Mouse (Mus musculus) MEL (cell line): ENCODE data around the gene Mfap1a. TPM values are rescaled to one million over a fixed set of nuclear protein-coding genes. Genes with fewer than 3 reads are reported as not detected.

Source experiments
- DNase-seq: peaks from one replicate; pipeline ENCODE4 v3.0.0; 2011; ENCODE audit warnings: low read depth, low spot score
- H3K27ac ChIP-seq: 2 replicates; pipeline ENCODE4 v1.5.1; 2012; ENCODE audit warnings: low read depth, mild to moderate bottlenecking, control low read depth, low read length, moderate library complexity; ENCODE audit not compliant: control insufficient read depth
- H3K27me3 ChIP-seq, 2 experiments: fragments of 150-350 bp in 1 of 2; sonication (generic) in 1 of 2; 2 replicates each; pipeline ENCODE4 v1.6.1; 2012; ENCODE audit warnings: low read length in 2 of 2, mild to moderate bottlenecking in 2 of 2, improper control_type of control experiment in 1 of 2, moderate library complexity in 1 of 2; ENCODE audit not compliant: insufficient read depth in 2 of 2, control insufficient read depth in 1 of 2
- H3K36me3 ChIP-seq, 2 experiments: 2 replicates each; pipeline ENCODE4 v1.6.1; 2012 to 2014; ENCODE audit warnings: low read length in 2 of 2, improper control_type of control experiment in 1 of 2, inconsistent platforms in 1 of 2, mild to moderate bottlenecking in 1 of 2; ENCODE audit not compliant: insufficient read depth in 2 of 2, control insufficient read depth in 1 of 2
- H3K4me1 ChIP-seq, 2 experiments: fragments of 150-350 bp in 1 of 2; sonication (generic) in 1 of 2; 2 replicates each; pipeline ENCODE4 v1.6.1; 2012; ENCODE audit warnings: low read length in 2 of 2, improper control_type of control experiment in 1 of 2, mild to moderate bottlenecking in 1 of 2; ENCODE audit not compliant: insufficient read depth in 2 of 2, control insufficient read depth in 1 of 2
- H3K4me3 ChIP-seq, 2 experiments: fragments of 150-350 bp in 1 of 2; sonication (generic) in 1 of 2; 2 replicates each; pipeline ENCODE4 v1.5.1; 2012; ENCODE audit warnings: low read depth in 2 of 2, low read length in 2 of 2, mild to moderate bottlenecking in 2 of 2, moderate library complexity in 2 of 2, control low read depth in 1 of 2, improper control_type of control experiment in 1 of 2; ENCODE audit not compliant: control insufficient read depth in 1 of 2, insufficient read depth in 1 of 2
- H3K79me2 ChIP-seq: 2 replicates; pipeline ENCODE4 v1.6.1; 2012; ENCODE audit warnings: mild to moderate bottlenecking, low read length, moderate library complexity; ENCODE audit not compliant: control insufficient read depth, poor library complexity, insufficient read depth
- H3K9ac ChIP-seq: 2 replicates; pipeline ENCODE4 v1.6.1; 2012; ENCODE audit warnings: low read depth, mild to moderate bottlenecking, control low read depth, low read length, moderate library complexity; ENCODE audit not compliant: control insufficient read depth, poor library complexity, severe bottlenecking
- H3K9me3 ChIP-seq: fragments of 150-350 bp; sonication (generic); replicated peaks from 2 replicates; pipeline ENCODE4 v1.6.1; 2012; ENCODE audit warnings: mild to moderate bottlenecking, low read length, improper control_type of control experiment, moderate library complexity; ENCODE audit not compliant: insufficient read depth
- BHLHE40 ChIP-seq: IDR thresholded peaks from 2 replicates; pipeline ENCODE4 v1.6.1; 2012; ENCODE audit warnings: low read depth, mild to moderate bottlenecking, inconsistent platforms, low read length, improper control_type of control experiment, borderline replicate concordance
- CHD1 ChIP-seq: IDR thresholded peaks from 2 replicates; pipeline ENCODE4 v1.6.1; 2012; ENCODE audit warnings: low read depth, mild to moderate bottlenecking, inconsistent platforms, low read length, improper control_type of control experiment
- CHD2 ChIP-seq: IDR thresholded peaks from 2 replicates; pipeline ENCODE4 v1.6.1; 2011; ENCODE audit warnings: low read length, improper control_type of control experiment
- CTCF ChIP-seq, 3 experiments: IDR thresholded peaks in 2 of 3; conservative IDR thresholded peaks in 1 of 3; 2 replicates each; pipeline ENCODE4 v1.5.1; 2011 to 2012; ENCODE audit warnings: low read length in 3 of 3, low read depth in 2 of 3, mild to moderate bottlenecking in 2 of 3, improper control_type of control experiment in 1 of 3, inconsistent platforms in 1 of 3, mixed read lengths in 1 of 3, moderate library complexity in 1 of 3; ENCODE audit not compliant: control insufficient read depth in 1 of 3, insufficient read depth in 1 of 3, poor library complexity in 1 of 3, severe bottlenecking in 1 of 3
- E2F4 ChIP-seq: IDR thresholded peaks from 2 replicates; pipeline ENCODE4 v1.6.1; 2011; ENCODE audit warnings: low read depth, low read length, improper control_type of control experiment, borderline replicate concordance
- ETS1 ChIP-seq: IDR thresholded peaks from 2 replicates; pipeline ENCODE4 v1.6.1; 2012; ENCODE audit warnings: low read depth, mild to moderate bottlenecking, inconsistent platforms, low read length, improper control_type of control experiment, moderate library complexity
- GABPA ChIP-seq: IDR thresholded peaks from 2 replicates; pipeline ENCODE4 v1.6.1; 2012; ENCODE audit warnings: low read depth, mild to moderate bottlenecking, inconsistent platforms, low read length, improper control_type of control experiment, moderate library complexity
- JUND ChIP-seq: IDR thresholded peaks from 2 replicates; pipeline ENCODE4 v1.6.1; 2011; ENCODE audit warnings: low read depth, mild to moderate bottlenecking, improper control_type of control experiment, low read length
- MAFK ChIP-seq: IDR thresholded peaks from 2 replicates; pipeline ENCODE4 v1.6.1; 2011; ENCODE audit warnings: low read depth, mild to moderate bottlenecking, low read length, improper control_type of control experiment, borderline replicate concordance
- MAX ChIP-seq: IDR thresholded peaks from 2 replicates; pipeline ENCODE4 v1.6.1; 2011; ENCODE audit warnings: low read length, improper control_type of control experiment
- MAZ ChIP-seq: IDR thresholded peaks from 2 replicates; pipeline ENCODE4 v1.6.1; 2012; ENCODE audit warnings: low read depth, mild to moderate bottlenecking, inconsistent platforms, low read length, improper control_type of control experiment
- MEF2A ChIP-seq: IDR thresholded peaks from 2 replicates; pipeline ENCODE4 v1.6.1; 2014; ENCODE audit warnings: low read depth, mild to moderate bottlenecking, inconsistent platforms, low read length, improper control_type of control experiment; ENCODE audit not compliant: poor library complexity, insufficient replicate concordance, severe bottlenecking; ENCODE audit errors: extremely low read depth
- MXI1 ChIP-seq: IDR thresholded peaks from 2 replicates; pipeline ENCODE4 v1.6.1; 2011; ENCODE audit warnings: mild to moderate bottlenecking, low read depth, low read length, improper control_type of control experiment
- MYB ChIP-seq: IDR thresholded peaks from 2 replicates; pipeline ENCODE4 v1.6.1; 2011; ENCODE audit warnings: mild to moderate bottlenecking, low read depth, low read length, improper control_type of control experiment
- NELFE ChIP-seq: IDR thresholded peaks from 2 replicates; pipeline ENCODE4 v1.6.1; 2011; ENCODE audit warnings: low read depth, low read length, improper control_type of control experiment
- NRF1 ChIP-seq: IDR thresholded peaks from 2 replicates; pipeline ENCODE4 v1.6.1; 2014; ENCODE audit warnings: low read depth, mild to moderate bottlenecking, inconsistent platforms, low read length, improper control_type of control experiment, moderate library complexity; ENCODE audit not compliant: poor library complexity, insufficient read depth, severe bottlenecking
- POLR2AphosphoS5 ChIP-seq: IDR thresholded peaks from 2 replicates; pipeline ENCODE4 v1.6.1; 2012; ENCODE audit warnings: low read depth, borderline replicate concordance, mild to moderate bottlenecking, inconsistent platforms, low read length, moderate library complexity, mixed read lengths
- RCOR1 ChIP-seq: IDR thresholded peaks from 2 replicates; pipeline ENCODE4 v1.6.1; 2012; ENCODE audit warnings: low read depth, mild to moderate bottlenecking, inconsistent platforms, low read length, improper control_type of control experiment
- SIN3A ChIP-seq: IDR thresholded peaks from 2 replicates; pipeline ENCODE4 v1.6.1; 2012; ENCODE audit warnings: low read length, improper control_type of control experiment, inconsistent platforms
- TAL1 ChIP-seq: IDR thresholded peaks from 2 replicates; pipeline ENCODE4 v1.6.1; 2012; ENCODE audit warnings: mild to moderate bottlenecking, inconsistent platforms, low read length, moderate library complexity, mixed read lengths
- TBP ChIP-seq: IDR thresholded peaks from 2 replicates; pipeline ENCODE4 v1.8.0; 2011; ENCODE audit warnings: low read depth, low read length, improper control_type of control experiment
- TCF12 ChIP-seq: IDR thresholded peaks from 2 replicates; pipeline ENCODE4 v1.6.1; 2014; ENCODE audit warnings: low read depth, mild to moderate bottlenecking, inconsistent platforms, low read length, improper control_type of control experiment, moderate library complexity
- UBTF ChIP-seq: IDR thresholded peaks from 2 replicates; pipeline ENCODE4 v1.6.1; 2012; ENCODE audit warnings: low read depth, mild to moderate bottlenecking, inconsistent platforms, low read length, improper control_type of control experiment, moderate library complexity, borderline replicate concordance; ENCODE audit not compliant: insufficient read depth
- USF1 ChIP-seq: IDR thresholded peaks from 2 replicates; pipeline ENCODE4 v1.6.1; 2014; ENCODE audit warnings: low read depth, mild to moderate bottlenecking, inconsistent platforms, low read length, improper control_type of control experiment, moderate library complexity
- USF2 ChIP-seq, 2 experiments: IDR thresholded peaks; 2 replicates each; pipeline ENCODE4 v1.6.1; 2011 to 2012; ENCODE audit warnings: improper control_type of control experiment in 2 of 2, low read length in 2 of 2, borderline replicate concordance in 1 of 2, inconsistent platforms in 1 of 2, low read depth in 1 of 2, mild to moderate bottlenecking in 1 of 2; ENCODE audit not compliant: insufficient read depth in 1 of 2
- ZKSCAN1 ChIP-seq: IDR thresholded peaks from 2 replicates; pipeline ENCODE4 v1.6.1; 2012; ENCODE audit warnings: low read depth, mild to moderate bottlenecking, inconsistent platforms, low read length, improper control_type of control experiment, moderate library complexity
- ZMIZ1 ChIP-seq: IDR thresholded peaks from 2 replicates; pipeline ENCODE4 v1.6.1; 2012; ENCODE audit warnings: low read depth, mild to moderate bottlenecking, inconsistent platforms, low read length, improper control_type of control experiment, moderate library complexity
- ZNF384 ChIP-seq: IDR thresholded peaks from 2 replicates; pipeline ENCODE4 v1.6.1; 2012; ENCODE audit warnings: low read depth, mild to moderate bottlenecking, inconsistent platforms, low read length, improper control_type of control experiment
- polyA plus RNA-seq, 2 experiments: library from polyadenylated mRNA; stranded (reverse) in 1 of 2; unstranded in 1 of 2; fragments of >175 nt in 1 of 2; fragments of >200 nt in 1 of 2; gene quantifications; 2 replicates each; pipeline versions ENCODE4 v1.2.1 to v1.2.4; 2012; ENCODE audit warnings: low replicate concordance in 2 of 2, low read depth in 1 of 2; ENCODE audit not compliant: insufficient read length in 2 of 2, insufficient read depth in 1 of 2, missing spikeins in 1 of 2
- total RNA-seq: library from RNA; depleted of rRNA; stranded (reverse); fragments of 300-350 nt; gene quantifications from 2 replicates; pipeline ENCODE4 v1.2.3, GENCODE M21; 2012

Mfap1a gene
- total and polyA plus RNA-seq, 3 experiments = 23.8 to 29.3 TPM; not detected in 1

DNA sequence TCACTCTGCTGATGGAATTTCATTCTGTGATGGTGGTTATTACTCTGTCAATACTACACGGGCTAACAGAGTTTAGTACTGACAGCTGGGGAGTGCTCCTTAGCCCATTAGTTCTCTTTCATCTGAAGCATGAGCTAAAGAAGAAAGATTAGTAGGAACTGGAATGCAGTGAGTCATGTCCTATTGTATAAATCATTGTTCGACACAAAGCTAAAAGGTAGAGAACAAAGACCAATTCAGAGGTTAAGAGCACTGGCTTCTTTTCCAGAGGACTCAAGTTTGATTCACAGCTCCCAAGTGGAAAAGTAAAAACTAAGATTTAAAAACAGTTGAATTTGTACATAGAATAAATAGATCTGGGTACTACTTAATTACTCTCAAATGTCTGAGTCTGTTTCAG is 46.4 kb downstream of the Mfap1a start:
- Histone ChIP-seq H3K9ac (no peak overlapping the region), H3K9me3 (no peaks in the 10 kb centered on the region), H3K36me3 (peaks cover 0 to 11% of the 10 kb centered on the region in 2 experiments; a peak in 2 of 4 replicates), H3K79me2 (peaks cover 13% of the 10 kb centered on the region), H3K4me1 (0 out of 4 replicates have a peak, but pooled peaks cover 0 to 2% of the 10 kb centered on the region in 2 experiments), H3K27ac (no peak overlapping the region), H3K27me3 (no peaks in the 10 kb centered on the region), H3K4me3 (no peak overlapping the region)
- no peak for TF ChIP-seq SIN3A
- TF ChIP-seq ZKSCAN1 = no peak
- no peak for TF ChIP-seq GABPA
- no peak for TF ChIP-seq ZNF384
- no peak for TF ChIP-seq NELFE
- no peak for TF ChIP-seq MEF2A
- no peak for TF ChIP-seq MYB
- no peak for TF ChIP-seq CTCF (IDR thresholded peaks at IDR 0.05 in 2 of 3, conservative IDR thresholded peaks at IDR 0.05 in 1 of 3; ENCODE audit: control insufficient read depth in 1 of 3, insufficient read depth in 1 of 3, low read depth in 2 of 3, low read length in 3 of 3, poor library complexity in 1 of 3, severe bottlenecking in 1 of 3)
- no peak for TF ChIP-seq JUND
- TF ChIP-seq CHD1 = no peak
- no peak for TF ChIP-seq ZMIZ1
- TF ChIP-seq RCOR1 = no peak
- no peak for TF ChIP-seq NRF1
- TF ChIP-seq MAZ = no peak
- TF ChIP-seq BHLHE40 = no peak
- DNase-seq = no peak

DNA sequence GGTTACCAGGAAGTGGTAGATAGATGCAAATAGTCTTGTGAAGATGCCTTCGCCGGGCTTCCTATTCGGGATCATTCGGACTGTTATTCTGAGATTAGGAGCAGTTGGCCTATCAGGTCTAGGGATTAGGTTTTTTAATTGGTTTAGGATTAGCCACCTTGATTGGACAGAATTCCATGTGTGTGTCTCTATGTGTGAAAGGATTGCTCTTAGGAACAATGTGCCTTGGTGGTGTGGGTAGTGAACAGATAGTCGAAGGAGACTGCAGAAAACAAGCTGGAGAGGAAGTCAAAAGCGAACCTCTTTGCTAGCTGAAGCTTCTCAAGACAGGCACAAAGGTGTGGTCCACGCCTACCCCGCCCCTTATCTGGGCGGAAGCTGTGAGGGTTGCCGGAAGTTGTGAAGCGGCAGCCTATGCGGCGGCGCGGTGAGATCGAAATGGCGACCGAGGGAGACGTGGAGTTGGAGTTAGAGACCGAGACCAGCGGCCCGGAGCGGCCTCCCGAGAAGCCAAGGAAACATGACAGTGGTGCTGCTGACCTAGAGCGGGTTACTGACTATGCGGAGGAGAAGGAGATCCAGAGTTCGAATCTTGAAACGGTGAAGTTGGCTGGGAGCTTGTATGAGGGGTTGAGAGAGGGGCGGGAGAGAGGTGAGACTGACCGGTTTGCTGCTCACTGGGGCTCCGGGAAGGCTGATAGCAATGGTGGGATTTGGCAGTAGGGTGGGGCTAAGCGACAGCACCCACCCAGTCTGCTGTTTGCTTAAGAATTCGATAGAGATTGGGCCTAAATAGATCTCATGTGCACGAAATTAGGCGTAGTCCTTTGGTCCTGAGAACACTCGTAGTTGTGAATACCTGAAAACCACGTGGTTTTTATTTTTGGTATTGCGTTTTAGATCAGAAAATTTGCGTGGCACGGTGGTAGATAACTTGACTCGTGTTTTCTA is 49.5 kb downstream of the Mfap1a start, which contains the start of gene Serinc4:
Gene Serinc4, minus strand, starts transcription at position 90 of the 951 bp plus-strand sequence.
- Histone ChIP-seq H3K27me3 (no peaks in the 10 kb centered on the region), H3K9me3 (no peaks in the 10 kb centered on the region), H3K79me2 (peaks cover 15% of the 10 kb centered on the region), H3K9ac (peak within 1 kb of the TSS; percentile 91), H3K36me3 (peaks cover 0 to 11% of the 10 kb centered on the region in 2 experiments; a peak in 2 of 4 replicates), H3K4me3 (peak within 1 kb of the TSS; percentile 87 to 88), H3K4me1 (0 out of 4 replicates have a peak, but pooled peaks cover 0 to 2% of the 10 kb centered on the region in 2 experiments), H3K27ac (peak within 1 kb of the TSS; percentile 95)
- DNase-seq = peak; percentile 97
- TF ChIP-seq BHLHE40 = no peak
- 0 out of 2 replicates have a peak, but pooled peaks have one; percentile 30 for TF ChIP-seq RCOR1
- TF ChIP-seq TBP = peak; percentile 85
- TF ChIP-seq E2F4 = peak; percentile 31; the same call in 1 of the 2 replicates
- TF ChIP-seq SIN3A = peak; percentile 85
- TF ChIP-seq USF1 = 0 out of 2 replicates have a peak, but pooled peaks have one; percentile 8
- TF ChIP-seq ETS1 = peak; percentile 62
- TF ChIP-seq MXI1 = peak; percentile 95
- TF ChIP-seq TCF12 = peak; percentile 75
- TF ChIP-seq POLR2AphosphoS5 = no peak
- no peak for TF ChIP-seq MAFK
- TF ChIP-seq JUND = no peak
- TF ChIP-seq TAL1 = no peak; the same call in 1 of the 2 replicates
- no peak for TF ChIP-seq GABPA
- TF ChIP-seq MAZ = no peak
- TF ChIP-seq MAX = peak; percentile 97
- no peak for TF ChIP-seq MYB
- no peak for TF ChIP-seq USF2 (IDR thresholded peaks at IDR 0.05; ENCODE audit: borderline replicate concordance in 1 of 2, insufficient read depth in 1 of 2, low read depth in 1 of 2, low read length in 2 of 2)
- no peak for TF ChIP-seq CHD2
- no peak for TF ChIP-seq UBTF
